Comparison of ENCODE assay signal across 9 mouse cellular contexts in the genomic region with DNA sequence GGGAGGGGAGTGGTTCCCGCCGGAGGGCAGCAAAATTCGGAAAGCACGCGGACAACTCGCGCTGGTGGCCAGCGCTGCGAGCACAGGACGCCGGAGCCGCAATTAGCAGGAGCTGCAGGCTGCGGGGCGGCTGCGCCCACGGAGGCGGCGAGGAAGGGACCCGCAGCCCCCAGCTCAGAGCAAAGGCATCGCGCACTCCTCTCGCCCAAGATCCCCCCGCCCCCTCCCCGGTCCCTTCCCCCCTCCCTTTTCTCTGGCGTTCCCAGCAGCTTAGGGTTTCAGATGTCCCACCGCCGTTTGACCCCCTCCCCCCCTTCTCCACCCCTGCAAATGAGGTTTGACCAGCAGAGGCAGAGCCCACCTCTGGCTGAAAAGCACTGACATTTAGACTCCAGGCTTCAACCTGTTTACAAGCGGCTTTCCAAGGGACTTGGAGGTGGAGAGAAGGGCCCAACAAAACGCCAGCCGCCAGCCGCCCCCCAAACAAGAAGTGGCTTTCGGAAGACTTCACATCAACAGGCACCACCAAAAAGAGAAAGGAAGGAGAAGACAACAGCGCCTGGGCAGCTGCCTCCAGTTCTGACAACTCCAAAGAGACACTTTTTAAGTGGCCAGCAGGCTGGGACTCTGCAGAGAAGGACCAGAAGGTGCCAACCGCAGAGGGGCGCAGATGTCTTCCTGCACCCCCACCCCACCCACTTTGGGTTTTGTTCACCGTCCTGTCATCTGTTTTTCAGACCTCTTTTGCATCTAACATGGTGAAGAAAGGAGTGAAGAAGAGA. TPM values are rescaled to one million over a fixed set of nuclear protein-coding genes. Genes with fewer than 3 reads are reported as not detected.
DNase-seq lines count a peak whose midpoint lies in the region; ATAC-seq and TF ChIP-seq lines count a peak whose summit lies in the region.
"Had no signal": no experiment of that assay in that cellular context is flagged by ENCODE, and none has a peak within 500 bp of the region (broad histone marks: within the 10 kb centered on the region; RNA-seq: fewer than 3 reads in every experiment).

No protein-coding gene starts in this region.

- peak overlapping the region; percentile 63 for H3K4me3 ChIP-seq in ES-Bruce4 (ENCODE audit: low read depth, low read length)
- peak overlapping the region; percentile 63 for H3K4me3 ChIP-seq in forebrain, embryonic 10.5 days
- peak overlapping the region; percentile 55 for H3K4me3 ChIP-seq in intestine, embryonic 16.5 days (ENCODE audit: low read length)
- peak overlapping the region; percentile 56 for H3K4me3 ChIP-seq in stomach, embryonic 15.5 days (replicated peaks)

- ATAC-seq in intestine, embryonic 16.5 days = peak; percentile 47
- ATAC-seq in stomach, embryonic 15.5 days (ENCODE audit: insufficient read depth, low FRiP score, low read depth) = peak; percentile 58; the same call in 1 of the 2 replicates

- H3K4me2 ChIP-seq in intestine, embryonic 16.5 days (ENCODE audit: low read depth, low read length) = peak overlapping the region; percentile 90
- H3K4me2 ChIP-seq in stomach, embryonic 15.5 days = peak overlapping the region; percentile 89

- peak; percentile 10 to 17 for DNase-seq in cerebellum, postnatal 25 days
- DNase-seq in cerebellum, postnatal 36 days = no peak
- peak; percentile 52 for DNase-seq in forebrain, embryonic 10.5 days (ENCODE audit: extremely low spot score, low spot score)
- DNase-seq in lung, postnatal 14 days = peak; percentile 13
- no peak for DNase-seq in spleen, postnatal 14 days (ENCODE audit: low spot score in 2 of 2)

- H3K4me1 ChIP-seq in ES-Bruce4 (ENCODE audit: control insufficient read depth, insufficient read depth, low read length) = no peaks in the 10 kb centered on the region
- H3K4me1 ChIP-seq in forebrain, embryonic 10.5 days = peaks cover 40% of the 10 kb centered on the region
- H3K4me1 ChIP-seq in intestine, embryonic 16.5 days (ENCODE audit: control insufficient read depth, insufficient read depth, low read length) = peaks cover 7% of the 10 kb centered on the region
- no peaks in the 10 kb centered on the region for H3K4me1 ChIP-seq in stomach, embryonic 15.5 days

- no peaks in the 10 kb centered on the region for H3K9me3 ChIP-seq in ES-Bruce4 (replicated peaks; ENCODE audit: control insufficient read depth, insufficient read depth, low read length, poor library complexity, severe bottlenecking)
- H3K9me3 ChIP-seq in forebrain, embryonic 10.5 days = no peaks in the 10 kb centered on the region
- no peaks in the 10 kb centered on the region for H3K9me3 ChIP-seq in intestine, embryonic 16.5 days (ENCODE audit: control insufficient read depth, low read length)
- H3K9me3 ChIP-seq in stomach, embryonic 15.5 days = no peaks in the 10 kb centered on the region

- no peak for TF ChIP-seq EP300 in ES-Bruce4 (IDR thresholded peaks at IDR 0.05; ENCODE audit: insufficient read depth, low read depth, low read length)

- H3K27me3 ChIP-seq in ES-Bruce4 (ENCODE audit: control insufficient read depth, insufficient read depth, low read length, poor library complexity, severe bottlenecking) = peaks cover 11% of the 10 kb centered on the region
- peaks cover 52% of the 10 kb centered on the region for H3K27me3 ChIP-seq in forebrain, embryonic 10.5 days (ENCODE audit: poor library complexity, severe bottlenecking)
- peaks cover 5% of the 10 kb centered on the region; the same call in 1 of the 2 replicates for H3K27me3 ChIP-seq in intestine, embryonic 16.5 days (replicated peaks; ENCODE audit: control insufficient read depth, insufficient read depth, low read length)
- H3K27me3 ChIP-seq in stomach, embryonic 15.5 days (replicated peaks) = 0 out of 2 replicates have a peak, but pooled peaks cover 3% of the 10 kb centered on the region

- no peak for TF ChIP-seq CTCF in ES-Bruce4 (IDR thresholded peaks at IDR 0.05; ENCODE audit: low read depth, low read length)

- H3K27ac ChIP-seq in ES-Bruce4 (ENCODE audit: insufficient read depth, low read length) = no peak overlapping the region
- H3K27ac ChIP-seq in forebrain, embryonic 10.5 days = peak overlapping the region; percentile 80
- peak overlapping the region; percentile 32; the same call in 1 of the 2 replicates for H3K27ac ChIP-seq in intestine, embryonic 16.5 days (ENCODE audit: low read length)
- peak overlapping the region; percentile 57 for H3K27ac ChIP-seq in stomach, embryonic 15.5 days

- under 1% methylated on average over 35 of the region's 36 CpGs for WGBS in forebrain, embryonic 10.5 days
- WGBS in intestine, embryonic 16.5 days = under 1% methylated on average over 34 of the region's 36 CpGs
- under 1% methylated on average over 33 of the region's 36 CpGs for WGBS in stomach, embryonic 15.5 days

- TF ChIP-seq POLR2A in ES-Bruce4 (IDR thresholded peaks at IDR 0.05; ENCODE audit: insufficient read depth, low read length) = no peak

- peak overlapping the region; percentile 64 for H3K9ac ChIP-seq in ES-Bruce4 (ENCODE audit: low read depth, poor library complexity, severe bottlenecking)
- H3K9ac ChIP-seq in intestine, embryonic 16.5 days (ENCODE audit: low read depth, low read length) = peak overlapping the region; percentile 62
- H3K9ac ChIP-seq in stomach, embryonic 15.5 days = no peak overlapping the region; the same call in 1 of the 2 replicates

- no peaks in the 10 kb centered on the region for H3K36me3 ChIP-seq in ES-Bruce4 (ENCODE audit: control insufficient read depth, insufficient read depth, low read length, poor library complexity, severe bottlenecking)
- H3K36me3 ChIP-seq in forebrain, embryonic 10.5 days (replicated peaks) = no peaks in the 10 kb centered on the region
- no peaks in the 10 kb centered on the region for H3K36me3 ChIP-seq in intestine, embryonic 16.5 days (ENCODE audit: control insufficient read depth, insufficient read depth, low read length)
- no peaks in the 10 kb centered on the region for H3K36me3 ChIP-seq in stomach, embryonic 15.5 days

RNA-seq across cellular contexts. Expression of a gene that starts 44.9 kb away (rescaled TPM):
- 1.3 TPM in 2 replicates for polyA plus RNA-seq in ES-Bruce4 (2011; ENCODE audit: insufficient read depth, insufficient read length, low read depth, missing spikeins)
- 1.0 TPM in 2 replicates for polyA plus RNA-seq in forebrain, embryonic 10.5 days (2016; fragmentation: Nextera tagmentation; extraction: Ambion mirVana)
- 2.0 and 2.4 TPM in 2 replicates for polyA plus RNA-seq in intestine, embryonic 16.5 days (2015; fragmentation: Nextera tagmentation; extraction: Ambion mirVana)
- 6.0 and 9.5 TPM in 2 replicates for polyA plus RNA-seq in stomach, embryonic 15.5 days (2015; fragmentation: Nextera tagmentation; extraction: Ambion mirVana)
- polyA plus RNA-seq: spleen, adult 2 months had no signal

Comparison
In these comparisons a context has a peak if more than half of its experiments do, and no peak if none do; other contexts are left out.
1. DNase-seq: peak in cerebellum, postnatal 25 days (2 of 2), forebrain, embryonic 10.5 days (single experiment) and lung, postnatal 14 days (single experiment); none in cerebellum, postnatal 36 days (0 of 2) and spleen, postnatal 14 days (0 of 2).
2. Peak in every context shown above with its lines, with median percentiles within 50 percentile points of each other: H3K4me3 ChIP-seq.